Mouse (Mus musculus) NIH3T3 (cell line): ENCODE data around the gene 2300002M23Rik.

Source experiments
- DNase-seq: peaks from one replicate; pipeline ENCODE4 v3.0.0-alpha.2; 2012; ENCODE audit warnings: low read depth

Gene 2300002M23Rik

DNA sequence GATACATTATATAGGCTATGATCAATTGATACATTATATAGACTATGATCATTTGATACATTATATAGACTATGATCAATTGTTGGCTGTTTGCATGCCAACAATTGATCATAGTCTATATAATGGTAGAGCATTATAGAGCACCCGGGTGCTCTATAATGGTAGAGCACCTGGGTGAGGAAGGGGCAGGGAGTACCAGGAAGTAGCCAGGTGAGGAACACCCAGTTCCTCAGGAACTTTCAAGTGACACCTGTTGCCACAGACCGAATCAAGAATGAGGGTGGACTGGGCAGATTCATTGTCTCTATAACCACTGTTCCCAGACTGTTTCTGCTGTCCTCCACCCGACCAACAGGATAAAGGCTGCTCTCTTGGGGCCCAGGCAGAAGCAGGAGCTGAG is at the start of gene 2300002M23Rik:
2300002M23Rik (plus strand) TSS at position 301 of the 400 bp plus-strand sequence.
- DNase-seq, result no peak

GRCm38 (mm10) chr17:35517526-35517925 is 49.7 kb upstream of the 2300002M23Rik start:
- DNase-seq, result peak; percentile 71

- DNase-seq, result no peak
Measured at GRCm38 (mm10) chr17:35524354-35524753, 42.9 kb upstream of the 2300002M23Rik start.

GRCm38 (mm10) chr17:35526644-35527043 is 40.6 kb upstream of the 2300002M23Rik start:
- no peak for DNase-seq

GRCm38 (mm10) chr17:35532360-35532759 is 34.9 kb upstream of the 2300002M23Rik start:
- DNase-seq, result no peak

DNA sequence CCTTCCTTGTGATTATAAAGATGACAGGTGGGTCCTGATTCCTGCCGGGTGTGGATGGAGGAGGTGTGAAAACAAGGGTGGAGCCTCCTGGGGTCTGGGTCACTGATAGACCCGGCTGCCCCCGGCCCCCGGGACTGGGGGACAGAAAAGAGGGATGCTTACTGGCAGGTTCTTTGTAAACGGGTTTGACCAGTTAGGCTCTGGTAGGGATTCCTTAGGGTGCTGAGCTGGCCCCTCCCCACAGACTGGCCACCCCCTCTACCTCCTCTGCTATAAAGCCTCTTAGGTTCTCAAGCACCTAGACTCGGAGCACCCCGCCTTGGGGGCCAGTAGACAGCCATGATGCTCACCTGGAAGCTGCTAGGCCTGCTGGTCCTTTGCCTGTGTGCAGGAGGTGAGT is 34.3 kb upstream of the 2300002M23Rik start, which contains the start of gene Psors1c2:
Psors1c2 (plus strand) TSS at position 301 of the 400 bp plus-strand sequence.
- DNase-seq, result no peak

- DNase-seq, result peak; percentile 93
Measured at GRCm38 (mm10) chr17:35534343-35534742, 32.9 kb upstream of the 2300002M23Rik start.

GRCm38 (mm10) chr17:35537421-35537820 is 29.8 kb upstream of the 2300002M23Rik start:
- DNase-seq, result peak; percentile 73

DNA sequence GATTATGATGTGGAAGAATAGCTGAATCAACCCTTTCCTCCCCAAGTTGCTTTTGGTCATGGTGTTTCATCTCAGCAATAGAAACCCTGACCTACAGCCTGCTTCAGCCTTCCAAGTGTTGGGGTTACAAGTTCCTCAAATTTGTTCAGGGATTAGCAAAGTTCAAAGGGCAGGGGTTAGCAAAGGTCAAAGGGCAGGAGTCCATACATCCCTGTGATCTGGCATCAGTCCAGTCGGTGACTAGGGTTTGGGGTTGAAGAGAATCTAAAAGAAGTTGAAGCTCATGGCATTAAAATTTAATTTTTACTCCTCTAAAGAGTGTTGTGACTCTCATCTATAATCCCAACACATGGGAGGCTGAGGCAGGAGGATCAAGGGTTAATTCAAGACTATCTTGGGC is 28.8 kb upstream of the 2300002M23Rik start:
- DNase-seq, result no peak

- DNase-seq, result no peak
Measured at GRCm38 (mm10) chr17:35539540-35539939, 27.7 kb upstream of the 2300002M23Rik start.

DNA sequence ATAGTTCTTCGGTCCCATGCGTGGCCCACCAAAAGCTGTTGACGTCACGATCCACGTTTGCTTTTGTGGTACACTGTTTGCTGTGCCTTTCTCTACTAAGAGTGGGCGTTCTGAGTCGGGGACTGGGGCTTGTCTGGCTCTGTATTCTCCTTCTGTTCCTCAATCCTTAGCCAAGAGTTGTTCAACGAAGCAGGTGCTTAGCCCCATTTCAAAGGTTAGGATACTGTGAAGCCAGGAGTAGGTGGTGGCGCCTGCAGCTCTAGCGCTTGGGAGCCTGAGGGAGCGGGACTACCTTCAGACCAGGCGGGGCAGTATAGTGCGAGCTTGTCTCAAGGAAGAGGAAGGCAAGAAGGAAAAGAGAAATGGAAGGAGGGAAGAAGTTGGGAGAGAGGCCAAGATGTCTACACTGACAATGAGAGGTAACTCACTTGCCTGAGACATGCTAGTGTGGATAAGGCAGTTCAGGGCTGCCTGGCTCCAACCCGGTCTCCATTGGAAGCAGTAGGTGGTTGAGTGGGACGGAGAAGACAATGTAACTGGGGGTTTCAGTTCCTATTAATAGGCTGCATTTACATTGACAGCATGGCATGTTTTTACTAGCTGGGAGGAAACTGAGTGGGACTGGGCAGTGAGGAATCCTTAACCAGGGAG is 24.4 kb upstream of the 2300002M23Rik start:
- DNase-seq, result no peak

DNA sequence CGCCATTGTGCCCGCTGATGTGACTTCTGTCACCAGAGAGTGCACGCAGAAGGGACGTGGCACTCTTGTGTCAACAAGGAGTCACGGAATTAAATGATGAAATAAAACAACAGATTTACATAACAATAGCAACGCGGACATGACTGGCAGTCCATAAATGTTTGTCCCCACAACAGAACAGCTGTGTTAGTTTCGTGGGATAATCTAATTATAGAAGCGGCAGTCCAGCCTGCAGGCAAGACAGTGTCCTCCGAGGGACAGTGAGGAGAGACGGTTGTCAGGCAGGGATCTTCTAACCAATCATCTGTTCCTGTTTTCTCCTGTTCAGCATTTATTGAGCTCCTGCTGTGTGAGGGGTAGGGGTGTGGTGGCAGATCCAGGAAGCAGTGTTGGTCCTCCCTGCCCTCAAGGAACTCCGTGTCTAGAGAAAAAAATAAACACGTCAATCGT is 23.8 kb upstream of the 2300002M23Rik start:
- DNase-seq, result no peak

DNA sequence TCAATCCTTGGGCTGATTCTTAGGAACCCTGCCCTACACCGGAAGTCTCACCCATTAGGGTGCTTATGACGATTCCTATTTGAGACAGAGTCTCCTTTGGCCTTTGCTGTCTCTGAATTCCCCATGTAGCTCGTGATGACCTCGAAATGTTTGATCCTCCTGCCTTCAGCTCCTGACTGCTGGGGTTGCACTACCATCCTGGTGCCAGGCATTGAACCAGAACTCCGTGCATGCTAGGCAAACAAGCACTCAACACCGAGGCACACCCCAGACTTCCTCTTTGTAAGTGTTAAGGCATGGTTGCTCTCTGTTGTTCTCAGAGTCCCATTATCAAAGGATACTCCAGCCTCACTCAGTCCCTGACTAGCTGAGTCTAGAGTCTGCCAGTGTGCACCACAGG is 23.2 kb upstream of the 2300002M23Rik start:
- no peak for DNase-seq

DNA sequence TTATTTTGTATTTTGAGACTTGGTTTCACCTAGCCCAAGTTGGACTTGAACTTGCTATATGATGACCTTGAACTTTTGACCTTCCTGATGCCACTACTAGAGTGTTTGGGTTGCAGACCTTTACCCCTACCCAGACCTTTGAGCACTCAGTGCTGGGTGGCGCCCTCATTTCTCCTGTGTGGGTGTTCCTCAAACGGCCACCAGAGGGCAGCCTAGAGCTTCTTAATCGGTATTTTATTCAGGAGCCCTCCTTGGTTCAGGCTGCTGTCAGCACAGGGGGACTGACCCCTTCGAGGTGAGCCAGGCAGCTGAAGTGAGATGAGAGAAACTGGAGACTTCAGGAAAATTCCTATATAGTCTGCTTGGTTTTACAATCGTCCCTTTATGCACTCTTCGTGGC is 22.6 kb upstream of the 2300002M23Rik start:
- DNase-seq, result peak; percentile 82

DNA sequence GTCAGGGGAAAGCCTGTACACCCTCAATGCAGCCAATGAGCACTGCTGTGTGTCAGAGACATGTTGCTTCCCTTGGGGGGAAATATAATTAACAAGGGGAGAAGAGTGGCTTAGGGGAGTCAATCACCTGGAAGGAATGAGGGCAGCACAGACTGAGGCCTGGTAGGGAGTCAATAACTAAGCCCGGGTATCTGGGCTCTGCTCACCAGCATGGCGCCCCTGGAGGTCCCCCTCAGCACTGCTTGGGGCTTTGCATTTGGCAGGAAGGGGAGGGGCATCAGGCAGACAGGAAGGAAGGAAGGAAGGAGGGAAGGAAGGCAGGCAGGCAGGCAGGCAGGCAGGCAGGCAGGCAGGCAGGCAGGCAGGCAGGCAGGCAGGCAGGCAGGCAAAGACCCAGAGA is 19.8 kb upstream of the 2300002M23Rik start:
- no peak for DNase-seq

DNA sequence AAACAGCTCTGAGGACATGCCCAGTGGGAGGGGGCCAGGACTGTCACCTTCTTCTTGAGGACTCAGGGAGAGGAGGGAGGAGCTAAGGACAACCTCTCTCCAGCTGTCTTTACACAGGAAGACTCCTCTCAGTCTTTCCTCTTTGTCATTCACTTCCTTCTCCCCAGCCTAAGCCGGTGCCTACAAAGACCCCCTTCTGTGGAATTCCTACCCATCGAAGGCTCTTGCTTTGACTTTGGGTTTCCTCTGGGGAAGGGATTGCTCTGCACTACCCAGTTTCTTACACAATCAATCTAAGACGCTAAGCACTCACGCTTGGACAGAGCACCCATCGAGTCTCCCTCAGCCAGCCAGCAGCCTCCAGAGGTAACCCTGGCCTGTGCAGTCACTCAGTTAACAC is 18.6 kb upstream of the 2300002M23Rik start:
- DNase-seq, result peak; percentile 45

GRCm38 (mm10) chr17:35549437-35550142 is 17.7 kb upstream of the 2300002M23Rik start:
- DNase-seq, result peak; percentile 98

DNA sequence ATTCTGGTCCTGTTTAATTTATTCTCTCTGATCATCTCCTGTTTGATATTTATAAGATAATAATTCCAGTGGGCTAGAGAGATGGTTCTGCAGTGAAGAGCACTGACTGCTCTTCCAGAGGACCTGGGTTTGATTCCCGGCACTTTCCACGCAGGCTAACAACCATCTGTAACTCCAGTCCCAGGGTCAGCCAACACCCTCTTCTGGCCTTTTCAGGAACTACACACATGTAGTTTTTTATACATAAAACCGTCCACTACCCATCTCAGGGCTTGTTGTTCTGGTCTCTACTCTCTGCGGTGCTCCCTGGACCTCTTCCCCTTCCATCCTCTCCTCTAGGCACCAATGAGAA is 17.1 kb upstream of the 2300002M23Rik start:
- DNase-seq, result peak; percentile 54

DNA sequence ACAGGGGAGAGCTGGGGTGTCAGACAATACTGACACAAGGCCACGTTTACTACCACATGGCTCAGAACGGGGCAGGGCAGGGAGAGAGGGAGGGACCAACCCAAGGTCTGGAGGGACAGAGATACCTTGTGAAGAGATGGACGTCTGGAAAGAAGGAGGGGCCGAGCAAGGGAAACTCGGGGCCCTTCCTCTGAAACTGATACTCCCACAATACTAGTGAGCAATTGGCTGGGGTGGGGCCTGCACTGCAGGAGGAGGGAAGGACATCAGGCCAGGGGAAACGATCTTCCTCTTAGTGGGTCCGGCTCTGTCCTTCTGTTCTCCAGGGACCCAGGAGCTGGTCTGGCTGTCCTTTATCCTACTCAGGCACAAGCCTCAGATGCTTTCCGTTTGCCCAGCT is 16.4 kb upstream of the 2300002M23Rik start:
- peak; percentile 50 for DNase-seq

DNA sequence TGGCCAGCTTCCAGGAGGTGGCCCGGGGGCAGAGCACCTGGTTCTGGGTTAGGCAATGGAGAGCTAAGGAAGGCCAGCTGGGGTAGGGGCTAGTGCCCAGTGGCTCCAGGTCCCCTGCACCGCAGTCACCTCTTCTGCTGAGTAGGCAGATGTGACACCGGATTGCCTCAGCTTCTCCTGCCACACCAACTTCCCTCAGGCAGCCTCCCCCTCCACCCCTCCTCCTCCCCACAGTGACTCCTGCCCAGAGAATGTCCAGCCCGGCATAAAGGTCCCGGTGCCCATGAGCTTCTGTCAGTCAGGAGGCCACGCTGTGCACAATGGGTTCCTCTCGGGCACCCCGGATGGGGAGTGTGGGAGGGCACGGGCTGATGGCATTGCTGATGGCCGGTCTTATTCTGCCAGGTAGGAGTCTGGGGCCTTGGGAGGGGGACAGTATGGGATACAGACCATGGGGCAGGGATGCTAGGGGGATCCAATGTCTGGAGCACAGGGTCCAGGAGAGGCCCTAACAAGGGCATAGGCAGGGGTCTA is 15.3 kb upstream of the 2300002M23Rik start, which contains the start of gene Cdsn:
Cdsn (plus strand) TSS at position 248 of the 534 bp plus-strand sequence.
- DNase-seq, result peak; percentile 63

DNA sequence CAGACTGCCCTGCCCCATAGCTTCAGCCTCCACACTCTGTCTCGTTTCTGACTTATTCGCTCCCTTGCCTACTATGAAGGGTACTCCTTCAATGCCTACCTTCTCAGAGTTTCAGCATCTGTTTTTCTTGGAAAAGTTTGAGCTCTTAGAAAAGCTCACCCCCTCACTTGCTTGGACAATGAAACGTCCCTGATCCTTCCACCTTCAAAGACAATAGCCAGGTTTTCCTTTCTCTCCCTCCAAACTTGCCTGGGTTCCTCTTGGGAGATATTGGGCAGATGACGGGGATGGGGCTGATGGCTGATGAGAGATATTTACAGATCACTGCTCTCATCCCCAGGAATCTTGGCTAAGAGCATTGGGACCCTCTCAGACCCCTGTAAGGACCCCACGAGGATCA is 12.9 kb upstream of the 2300002M23Rik start:
- no peak for DNase-seq

GRCm38 (mm10) chr17:35554761-35555397 is 12.4 kb upstream of the 2300002M23Rik start:
- DNase-seq, result no peak
